Mouse (Mus musculus) spleen, adult 2 months (tissue): ENCODE measurements around the gene Lce3c.

Experiments used
- CTCF ChIP-seq: fragments of 200-500 bp; IDR thresholded peaks from 2 replicates; pipeline ENCODE4 v1.5.1; 2011; ENCODE audit warnings: mild to moderate bottlenecking, inconsistent platforms; ENCODE audit not compliant: insufficient read depth, insufficient read length, insufficient replicate concordance; ENCODE audit errors: extremely low read depth
- POLR2A ChIP-seq: fragments of 200-500 bp; IDR thresholded peaks from 2 replicates; pipeline ENCODE4 v1.6.1; 2011; ENCODE audit warnings: low read depth, low read length, inconsistent platforms

GRCm38 (mm10) chr3:92905182-92905581, 39.1 kb upstream of the Lce3c start:
- TF ChIP-seq CTCF = no peak
- TF ChIP-seq POLR2A = no peak
